Mouse (Mus musculus) Muller cell, postnatal 12 days (primary cell): ENCODE data around the gene C1qtnf9.

Source experiments
- DNase-seq: peaks from one replicate; pipeline ENCODE4 v3.0.0-alpha.2; 2015; ENCODE audit errors: inconsistent ontology term

The C1qtnf9 gene

GRCm38 (mm10) chr14:60751581-60751980 is 16.4 kb upstream of the C1qtnf9 start:
- DNase-seq: no peak

GRCm38 (mm10) chr14:60752892-60753800 is 14.8 kb upstream of the C1qtnf9 start:
- peak; percentile 93 for DNase-seq

- no peak for DNase-seq
Measured at GRCm38 (mm10) chr14:60753801-60754126, 14.2 kb upstream of the C1qtnf9 start.

GRCm38 (mm10) chr14:60754656-60755055 is 13.3 kb upstream of the C1qtnf9 start:
- DNase-seq: no peak

GRCm38 (mm10) chr14:60756271-60756670 is 11.7 kb upstream of the C1qtnf9 start:
- no peak for DNase-seq

- DNase-seq: no peak
Measured at GRCm38 (mm10) chr14:60757265-60757664, 10.7 kb upstream of the C1qtnf9 start.

- DNase-seq: no peak
Measured at GRCm38 (mm10) chr14:60757722-60758121, 10.2 kb upstream of the C1qtnf9 start.

- DNase-seq: no peak
Measured at GRCm38 (mm10) chr14:60759097-60759496, 8.8 kb upstream of the C1qtnf9 start.

GRCm38 (mm10) chr14:60761801-60762200 is 6.1 kb upstream of the C1qtnf9 start:
- no peak for DNase-seq

GRCm38 (mm10) chr14:60762754-60763153 is 5.2 kb upstream of the C1qtnf9 start:
- no peak for DNase-seq

- no peak for DNase-seq
Measured at GRCm38 (mm10) chr14:60763746-60764145, 4.2 kb upstream of the C1qtnf9 start.

- DNase-seq: no peak
Measured at GRCm38 (mm10) chr14:60764526-60764925, 3.4 kb upstream of the C1qtnf9 start.

GRCm38 (mm10) chr14:60765025-60765424 is 2.9 kb upstream of the C1qtnf9 start:
- peak; percentile 91 for DNase-seq

GRCm38 (mm10) chr14:60769340-60769739 is 1.4 kb downstream of the C1qtnf9 start:
- no peak for DNase-seq

- DNase-seq: no peak
Measured at GRCm38 (mm10) chr14:60770594-60770993, 2.7 kb downstream of the C1qtnf9 start.

- DNase-seq: peak; percentile 73
Measured at GRCm38 (mm10) chr14:60771057-60771456, 3.1 kb downstream of the C1qtnf9 start.

- DNase-seq: no peak
Measured at GRCm38 (mm10) chr14:60773476-60773875, 5.5 kb downstream of the C1qtnf9 start.

GRCm38 (mm10) chr14:60776521-60776920 is 8.6 kb downstream of the C1qtnf9 start:
- no peak for DNase-seq

- DNase-seq: no peak
Measured at GRCm38 (mm10) chr14:60777485-60777919, 9.6 kb downstream of the C1qtnf9 start.

GRCm38 (mm10) chr14:60779198-60779597 is 11.3 kb downstream of the C1qtnf9 start:
- DNase-seq: no peak

GRCm38 (mm10) chr14:60782121-60782656 is 14.3 kb downstream of the C1qtnf9 start:
- DNase-seq: no peak

- no peak for DNase-seq
Measured at GRCm38 (mm10) chr14:60783196-60783595, 15.3 kb downstream of the C1qtnf9 start.
